Mouse (Mus musculus): ENCODE data around the gene Tgm2. TPM values are rescaled to one million over a fixed set of nuclear protein-coding genes. Genes with fewer than 3 reads are reported as not detected.

Tgm2 gene
- polyA plus RNA-seq, 1 experiment = 89.6 TPM

GRCm38 (mm10) chr2:158146971-158147370 is 735 bp upstream of the Tgm2 start:
- 91% methylated on average over 8 of the region's 8 CpGs for WGBS
- H3K27ac ChIP-seq (ENCODE audit: insufficient read depth, low read depth, low read length) = no peak overlapping the region
- H3K27me3 ChIP-seq (ENCODE audit: control insufficient read depth, insufficient read depth, low read length) = no peaks in the 10 kb centered on the region

GRCm38 (mm10) chr2:158145528-158146065 is 639 bp downstream of the Tgm2 start:
- 16% methylated on average over 5 of the region's 5 CpGs for WGBS
- peaks cover 22% of the 10 kb centered on the region for H3K36me3 ChIP-seq (ENCODE audit: control insufficient read depth, insufficient read depth, low read length)
- no peaks in the 10 kb centered on the region for H3K27me3 ChIP-seq (ENCODE audit: control insufficient read depth, insufficient read depth, low read length)
- H3K4me1 ChIP-seq (ENCODE audit: control insufficient read depth, insufficient read depth, insufficient read length, low read length) = peaks cover 29% of the 10 kb centered on the region
- TF ChIP-seq CTCF (IDR thresholded peaks at IDR 0.05; ENCODE audit: extremely low read depth, insufficient read length, insufficient replicate concordance, low read depth, low read length) = no peak
- no peak for TF ChIP-seq POLR2A (IDR thresholded peaks at IDR 0.05; ENCODE audit: low read depth, low read length)
- H3K27ac ChIP-seq (ENCODE audit: insufficient read depth, low read depth, low read length) = peak overlapping the region; percentile 43
- peak overlapping the region; percentile 73 for H3K4me3 ChIP-seq (ENCODE audit: low read depth, low read length)

More at GRCm38 (mm10) chr2:158146971-158147370, 735 bp upstream of the Tgm2 start:
- Histone ChIP-seq H3K4me1 (ENCODE audit: control insufficient read depth, insufficient read depth, insufficient read length, low read length) (peaks cover 25% of the 10 kb centered on the region), H3K36me3 (ENCODE audit: control insufficient read depth, insufficient read depth, low read length) (peaks cover 8% of the 10 kb centered on the region), H3K4me3 (ENCODE audit: low read depth, low read length) (no peak overlapping the region)
- TF ChIP-seq POLR2A (IDR thresholded peaks at IDR 0.05; ENCODE audit: low read depth, low read length) (no peak), CTCF (IDR thresholded peaks at IDR 0.05; ENCODE audit: extremely low read depth, insufficient read length, insufficient replicate concordance, low read depth, low read length) (no peak)

- TF ChIP-seq POLR2A (IDR thresholded peaks at IDR 0.05; ENCODE audit: low read depth, low read length) (no peak), CTCF (IDR thresholded peaks at IDR 0.05; ENCODE audit: extremely low read depth, insufficient read length, insufficient replicate concordance, low read depth, low read length) (no peak)
- H3K36me3 ChIP-seq (ENCODE audit: control insufficient read depth, insufficient read depth, low read length) = peaks cover 27% of the 10 kb centered on the region
- peak overlapping the region; percentile 56 for H3K27ac ChIP-seq (ENCODE audit: insufficient read depth, low read depth, low read length)
- H3K27me3 ChIP-seq (ENCODE audit: control insufficient read depth, insufficient read depth, low read length) = no peaks in the 10 kb centered on the region
- peaks cover 27% of the 10 kb centered on the region for H3K4me1 ChIP-seq (ENCODE audit: control insufficient read depth, insufficient read depth, insufficient read length, low read length)
- WGBS = 24% methylated on average over 6 of the region's 6 CpGs
- H3K4me3 ChIP-seq (ENCODE audit: low read depth, low read length) = peak overlapping the region; percentile 73
Measured at GRCm38 (mm10) chr2:158144750-158145527, 1.3 kb downstream of the Tgm2 start.

- Histone ChIP-seq H3K27me3 (ENCODE audit: control insufficient read depth, insufficient read depth, low read length) (no peaks in the 10 kb centered on the region), H3K36me3 (ENCODE audit: control insufficient read depth, insufficient read depth, low read length) (peaks cover 32% of the 10 kb centered on the region), H3K4me1 (ENCODE audit: control insufficient read depth, insufficient read depth, insufficient read length, low read length) (peaks cover 24% of the 10 kb centered on the region), H3K27ac (ENCODE audit: insufficient read depth, low read depth, low read length) (peak overlapping the region; percentile 56), H3K4me3 (ENCODE audit: low read depth, low read length) (peak overlapping the region; percentile 73; the same call in 1 of the 2 replicates)
- TF ChIP-seq POLR2A (IDR thresholded peaks at IDR 0.05; ENCODE audit: low read depth, low read length) = no peak
- no peak for TF ChIP-seq CTCF (IDR thresholded peaks at IDR 0.05; ENCODE audit: extremely low read depth, insufficient read length, insufficient replicate concordance, low read depth, low read length)
- 40% methylated on average over 8 of the region's 8 CpGs for WGBS
Measured at GRCm38 (mm10) chr2:158144263-158144662, 2.0 kb downstream of the Tgm2 start.

GRCm38 (mm10) chr2:158143816-158144215 is 2.4 kb downstream of the Tgm2 start:
- TF ChIP-seq POLR2A (IDR thresholded peaks at IDR 0.05; ENCODE audit: low read depth, low read length) = no peak
- no peak for TF ChIP-seq CTCF (IDR thresholded peaks at IDR 0.05; ENCODE audit: extremely low read depth, insufficient read length, insufficient replicate concordance, low read depth, low read length)
- Histone ChIP-seq H3K36me3 (ENCODE audit: control insufficient read depth, insufficient read depth, low read length) (peaks cover 35% of the 10 kb centered on the region), H3K4me1 (ENCODE audit: control insufficient read depth, insufficient read depth, insufficient read length, low read length) (peaks cover 26% of the 10 kb centered on the region), H3K27me3 (ENCODE audit: control insufficient read depth, insufficient read depth, low read length) (no peaks in the 10 kb centered on the region), H3K27ac (ENCODE audit: insufficient read depth, low read depth, low read length) (peak overlapping the region; percentile 56), H3K4me3 (ENCODE audit: low read depth, low read length) (no peak overlapping the region; the same call in 1 of the 2 replicates)
- WGBS = 57% methylated on average over 3 of the region's 3 CpGs

- TF ChIP-seq POLR2A (IDR thresholded peaks at IDR 0.05; ENCODE audit: low read depth, low read length) (no peak), CTCF (IDR thresholded peaks at IDR 0.05; ENCODE audit: extremely low read depth, insufficient read length, insufficient replicate concordance, low read depth, low read length) (no peak)
- Histone ChIP-seq H3K4me3 (ENCODE audit: low read depth, low read length) (peak overlapping the region; percentile 3), H3K27ac (ENCODE audit: insufficient read depth, low read depth, low read length) (peak overlapping the region; percentile 20; the same call in 1 of the 2 replicates), H3K36me3 (ENCODE audit: control insufficient read depth, insufficient read depth, low read length) (peaks cover 44% of the 10 kb centered on the region), H3K27me3 (ENCODE audit: control insufficient read depth, insufficient read depth, low read length) (no peaks in the 10 kb centered on the region), H3K4me1 (ENCODE audit: control insufficient read depth, insufficient read depth, insufficient read length, low read length) (peaks cover 28% of the 10 kb centered on the region)
- 84% methylated on average over 18 of the region's 18 CpGs for WGBS
Measured at GRCm38 (mm10) chr2:158142981-158143380, 3.3 kb downstream of the Tgm2 start.

All from small intestine, adult 2 months (tissue).